Mouse (Mus musculus): Measurements from ENCODE around the gene Pex16. TPM values are rescaled to one million over a fixed set of nuclear protein-coding genes. Genes with fewer than 3 reads are reported as not detected.
A peak's percentile ranks its signal among the peaks of the same experiment; 100 is the strongest.

The Pex16 gene
- total RNA-seq, 2 experiments from 2014 or later, result 24.8 to 27.4 TPM

DNA sequence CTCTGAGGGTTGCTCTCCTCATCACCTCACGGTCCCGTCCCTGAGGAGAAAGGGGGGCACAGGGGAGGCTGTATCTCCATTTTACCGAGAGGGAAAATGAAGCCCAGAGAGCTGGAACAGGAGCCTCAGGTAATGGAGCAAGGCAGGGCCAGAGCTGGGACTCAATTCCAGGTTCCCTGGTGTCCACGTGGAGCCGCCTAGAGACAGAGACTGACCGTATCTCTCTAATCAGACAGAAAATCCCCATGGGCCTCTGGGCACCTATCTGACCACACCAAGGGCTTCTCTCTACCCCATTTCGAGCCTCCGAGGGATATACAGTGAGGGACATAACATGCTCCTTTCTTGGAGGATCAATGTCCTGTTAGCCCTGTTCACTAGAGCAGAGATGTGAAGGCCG is 48.7 kb downstream of the Pex16 start:
- DNase-seq, result no peak

DNA sequence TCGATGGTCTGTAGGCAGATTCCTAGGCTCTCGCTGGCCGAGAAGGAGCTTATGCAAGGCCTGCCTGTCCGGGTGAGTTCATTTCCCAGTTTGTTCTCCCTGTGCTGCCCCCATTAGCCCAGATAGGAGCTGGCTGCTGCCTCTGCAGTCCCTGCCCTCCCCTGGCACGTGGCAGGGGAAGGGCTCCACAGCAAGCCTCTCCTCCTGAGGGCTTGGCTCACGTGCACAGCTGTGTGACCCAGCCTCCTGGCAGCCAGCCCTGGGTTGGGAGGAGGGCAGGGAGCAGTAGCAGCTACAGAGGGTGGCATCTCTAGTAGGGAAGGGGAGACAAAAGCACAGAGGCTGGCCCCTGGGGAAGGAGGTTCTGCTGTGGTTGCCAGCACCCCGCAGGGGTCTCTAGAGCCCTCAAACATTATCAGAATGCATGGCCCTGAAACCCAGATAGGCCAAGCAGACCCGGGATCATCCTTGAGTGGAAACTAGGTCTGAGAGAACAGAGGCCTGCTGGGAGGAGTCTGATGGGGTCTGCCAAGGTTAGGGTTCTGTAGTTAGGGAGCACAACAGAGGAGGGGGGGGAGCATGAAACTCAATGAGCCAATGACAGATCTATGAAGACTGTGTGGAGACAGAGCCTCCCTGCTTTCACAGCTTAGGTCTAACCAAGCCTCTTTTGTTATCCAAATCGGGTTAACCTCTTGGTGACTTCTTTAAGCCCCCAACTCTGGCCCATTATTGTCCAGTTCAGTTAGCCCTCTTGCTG is 49.4 kb downstream of the Pex16 start:
- peak; percentile 97 to 98 for DNase-seq

DNA sequence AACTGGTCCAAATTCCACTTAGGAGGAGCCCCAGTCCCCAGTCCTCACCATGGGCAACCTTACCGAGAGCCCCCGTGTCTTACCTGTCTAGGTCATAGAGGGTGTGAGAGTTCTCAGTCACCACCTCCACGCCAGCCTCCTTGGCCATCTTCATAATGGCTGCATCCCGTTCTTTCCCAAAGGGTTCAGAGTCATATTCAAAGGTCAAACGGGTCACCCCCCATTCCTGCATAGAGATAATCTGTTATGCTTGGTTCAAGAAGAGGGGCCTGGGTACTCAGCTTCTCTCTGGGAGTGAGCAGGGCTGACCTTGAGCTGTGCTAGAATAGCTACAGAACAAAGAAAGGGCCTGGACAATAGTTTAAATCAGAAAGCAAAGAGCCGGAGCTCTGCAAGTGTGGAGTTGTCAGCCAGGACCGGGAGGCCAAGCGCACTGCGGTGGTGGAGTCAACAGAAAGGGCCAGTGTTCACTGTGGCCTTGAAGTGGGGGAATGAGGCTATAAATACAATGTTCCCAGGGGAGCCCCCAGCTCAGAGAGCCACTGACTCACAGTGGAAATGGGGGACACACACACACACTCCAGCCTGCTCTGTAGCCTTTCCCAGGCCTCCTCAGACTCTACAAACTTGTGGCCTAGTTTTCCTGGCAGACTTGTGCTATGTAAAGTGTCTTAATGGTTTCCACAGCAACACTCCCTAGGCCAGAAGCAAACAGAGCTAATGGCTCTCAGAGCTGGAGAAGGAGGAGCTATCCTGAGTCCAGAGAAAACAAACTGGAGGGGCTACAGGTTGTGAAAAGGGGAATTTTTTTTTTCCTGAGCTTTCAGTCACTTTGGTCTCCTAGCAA is 50.2 kb downstream of the Pex16 start:
- DNase-seq, result peak; percentile 80 to 90

DNA sequence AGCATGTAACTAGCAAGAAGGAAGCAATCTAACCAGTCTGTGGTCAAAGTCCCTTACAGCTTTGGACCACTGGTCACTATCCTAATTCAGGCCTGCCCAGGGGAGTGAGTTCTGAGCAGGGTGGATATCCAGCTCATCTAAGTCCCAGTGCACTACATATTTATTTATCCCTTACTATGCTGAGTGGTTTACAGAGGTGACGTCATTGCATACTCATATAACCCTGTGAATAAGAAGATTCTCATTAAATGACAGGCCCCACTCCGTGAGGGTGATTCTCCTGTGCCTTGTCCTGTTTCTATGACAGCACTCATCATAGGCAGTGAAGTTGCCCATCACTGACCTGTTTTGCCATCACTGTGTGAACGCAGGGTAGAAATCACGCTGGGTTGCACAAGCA is 50.9 kb downstream of the Pex16 start:
- no peak for DNase-seq

DNA sequence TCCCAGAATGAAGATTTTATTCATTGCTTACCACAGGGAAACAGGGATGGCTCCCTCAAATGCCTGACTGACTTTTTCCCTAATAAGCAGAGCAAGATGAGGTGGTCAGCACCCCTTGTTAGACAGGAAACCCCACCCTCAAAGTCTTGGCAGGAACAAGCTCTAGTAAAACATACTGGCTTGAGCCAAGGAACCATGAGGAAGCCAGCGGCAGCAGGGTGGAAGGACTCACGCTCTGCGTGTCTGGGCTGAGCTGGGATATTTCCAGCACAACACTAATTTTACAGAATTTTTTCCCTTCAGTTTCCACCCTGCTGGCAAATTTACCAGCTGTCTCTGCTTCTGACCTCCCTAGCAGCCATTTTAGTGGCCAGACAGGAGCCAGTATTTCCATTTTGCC is 52.0 kb downstream of the Pex16 start:
- peak; percentile 74 to 87 for DNase-seq

DNA sequence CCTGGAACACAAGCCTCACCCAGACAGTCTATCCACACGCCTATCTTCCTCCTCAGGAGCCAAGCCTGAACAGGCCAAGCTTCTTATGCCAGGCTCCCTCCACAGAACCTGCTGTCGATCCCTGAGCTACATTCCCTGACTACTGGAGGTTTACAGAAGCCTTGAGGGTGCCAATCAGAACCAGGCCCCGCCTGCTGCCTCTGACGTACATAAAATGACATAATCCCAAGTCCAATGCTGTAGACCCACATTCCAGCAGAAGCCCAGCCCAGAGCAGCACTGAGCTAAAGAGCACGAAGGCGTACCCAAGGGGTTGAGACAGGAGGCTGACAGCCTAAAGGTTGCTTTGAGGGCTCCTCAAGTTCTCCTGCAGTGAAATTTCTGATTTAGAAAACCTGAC is 53.4 kb downstream of the Pex16 start:
- DNase-seq, result peak; percentile 86 to 90

DNA sequence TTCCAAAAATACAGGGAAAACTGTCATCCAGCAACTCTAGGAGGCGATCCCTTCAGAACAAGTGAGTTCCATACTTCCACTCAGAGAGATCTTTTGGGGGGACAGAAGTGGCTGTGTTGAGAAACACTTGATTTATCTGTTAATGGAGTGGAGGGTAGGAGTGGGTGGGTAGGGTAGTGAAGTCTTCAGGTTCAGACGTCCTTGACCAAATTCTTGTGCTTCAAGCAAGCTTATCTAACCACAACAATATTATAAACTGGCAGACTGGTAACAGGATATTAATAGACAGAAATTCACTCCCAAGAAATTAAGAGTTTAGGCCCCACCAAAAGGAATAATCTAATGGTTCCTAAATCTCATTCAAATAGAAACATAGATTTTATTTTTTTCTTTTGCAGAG is 55.6 kb downstream of the Pex16 start:
- DNase-seq, result no peak

Small RNA genes lying within 50 kb of the gene (microRNA-seq; reads per million reads assigned to microRNA genes)
- 0 reads per million in 2 experiments for gene Mir7000

Other genes starting within 250 kb of the Pex16 start
- gene Large2, start 193 bp downstream of the Pex16 start, total RNA-seq (2021), result under 1 TPM in 1 of 2 experiments, not detected in 1; 0.41 TPM
- gene 1700029I15Rik, start 7.9 kb downstream of the Pex16 start, total RNA-seq (2021), result 1 to 10 TPM in 1 of 2 experiments, under 1 TPM in 1; 0.25 to 1.1 TPM
- 1 to 10 TPM; 3.2 to 3.7 TPM for gene Mapk8ip1, start 26.6 kb downstream of the Pex16 start, total RNA-seq (2021)
- gene Cry2, start 59.4 kb downstream of the Pex16 start, total RNA-seq (2021), result 10 to 100 TPM; 15.4 to 16.7 TPM
- gene Slc35c1, start 85.9 kb downstream of the Pex16 start, total RNA-seq (2021), result 1 to 10 TPM; 5.4 to 6.0 TPM
- 1 to 10 TPM; 2.2 to 2.4 TPM for gene Chst1, start 225.0 kb downstream of the Pex16 start, total RNA-seq (2021)